Mouse (Mus musculus) cerebellum, postnatal 10 days (tissue): Measurements from ENCODE around the gene Tbx1.
"Not testable (repeated sequence)": the region's sequence is repeated elsewhere in the genome, so short reads cannot be mapped to it uniquely, and the experiment has no call there.

Experiments
- DNase-seq, 2 experiments: peaks; one replicate each; pipeline ENCODE4 v3.0.0; 2021; ENCODE audit warnings: mixed read lengths in 2 of 2

The Tbx1 gene

DNA sequence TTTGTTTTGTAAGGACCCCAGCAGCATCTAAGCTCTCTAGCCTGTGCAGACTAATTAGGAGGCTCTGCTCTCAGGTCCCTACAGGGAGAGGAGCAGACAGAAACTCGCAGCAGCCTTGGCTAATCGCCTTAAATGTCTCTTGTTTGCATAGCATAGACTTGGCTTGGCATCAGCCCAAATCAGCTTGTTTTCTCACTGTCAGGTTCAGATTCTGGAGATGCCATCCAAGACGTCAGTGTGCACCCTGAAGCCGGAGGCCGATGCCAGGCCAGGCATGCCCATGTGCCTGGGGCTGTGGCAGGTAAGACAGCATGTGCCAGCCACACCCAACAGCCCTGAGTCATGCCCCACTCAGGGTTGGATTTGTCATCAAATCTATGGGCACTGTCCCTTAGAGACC, 42.6 kb downstream of the Tbx1 start:
- DNase-seq, result peak; percentile 42 to 44

DNA sequence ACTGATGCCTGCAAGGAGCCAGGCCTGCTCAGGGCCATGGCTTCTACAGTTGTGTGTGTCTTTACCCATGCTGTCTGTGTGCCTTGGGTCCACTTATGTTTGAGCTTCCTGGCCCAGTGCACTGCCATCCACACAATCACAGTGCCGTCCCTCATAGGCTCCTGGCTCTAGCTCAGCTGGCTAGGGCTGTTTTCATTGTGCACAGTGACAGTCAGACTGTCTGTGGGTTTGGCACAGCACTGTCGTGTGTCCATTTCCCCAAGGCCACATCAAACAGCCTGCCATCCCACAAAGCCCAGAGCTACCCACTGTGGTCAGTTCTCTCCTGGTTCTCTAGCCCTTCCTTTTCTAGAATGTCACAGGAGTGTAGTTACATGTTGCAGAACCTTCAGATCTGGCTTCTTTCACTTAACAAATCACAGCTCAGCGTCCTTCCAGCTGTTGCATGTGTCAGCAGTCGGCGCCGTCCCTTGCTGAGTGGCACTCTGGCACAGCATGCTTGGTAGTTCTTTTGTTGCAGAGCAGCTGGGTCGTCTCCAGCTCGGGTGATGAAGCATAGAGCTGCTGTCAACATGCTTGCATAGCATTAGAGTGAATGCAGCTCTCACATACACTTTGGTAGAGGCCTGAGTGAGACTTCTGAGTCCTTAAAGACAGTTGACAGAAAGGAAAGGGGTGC, 47.2 kb downstream of the Tbx1 start:
- DNase-seq, result peak in 1 of 2 experiments; percentile 39

DNA sequence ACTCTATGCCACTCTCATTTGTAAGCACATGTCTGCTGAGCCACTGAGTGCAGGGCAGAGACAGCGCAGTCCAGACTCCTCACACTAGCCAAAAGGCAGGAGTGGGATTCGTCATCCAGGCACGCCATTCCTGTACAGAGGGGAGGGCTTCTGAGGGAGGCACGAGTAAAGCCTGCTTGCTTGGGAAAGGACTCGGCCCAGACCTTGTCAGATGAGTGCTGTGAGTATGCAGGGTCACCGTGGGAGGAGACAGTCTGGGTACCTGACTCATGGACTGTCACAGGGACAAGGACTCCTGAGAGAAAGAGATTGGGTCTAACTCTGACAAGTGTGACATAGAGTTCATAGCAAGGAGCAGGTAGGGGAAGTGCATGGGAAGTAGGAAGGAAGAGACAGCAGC, 51.2 kb downstream of the Tbx1 start:
- no peak for DNase-seq

DNA sequence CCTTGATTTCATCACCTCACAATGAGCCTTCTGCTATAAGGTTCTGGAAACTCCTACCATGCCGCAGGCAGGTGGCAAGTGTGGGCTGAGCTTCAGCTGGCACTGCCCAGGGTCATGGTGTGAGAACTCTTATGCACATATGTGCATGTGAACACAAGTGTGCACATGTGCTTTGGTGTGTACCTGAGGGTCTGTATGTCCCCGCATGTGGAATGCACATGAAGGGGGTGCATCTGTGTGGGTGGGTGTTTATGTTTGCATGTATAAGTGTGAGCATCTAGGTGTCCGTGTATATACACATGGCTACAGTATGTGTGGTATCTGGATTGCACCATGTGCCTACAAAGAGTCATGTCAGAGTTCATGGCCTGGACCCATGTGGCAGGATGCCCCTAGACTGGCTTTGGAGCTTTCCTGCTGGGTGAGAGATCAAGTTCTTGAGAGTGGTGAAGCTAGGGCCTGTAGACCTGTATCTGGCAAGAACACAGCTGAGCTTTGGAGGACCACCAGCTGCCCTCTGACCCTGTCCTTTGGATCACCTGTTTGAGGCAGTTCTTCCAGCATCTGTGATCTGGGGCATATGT, 53.0 kb downstream of the Tbx1 start:
- DNase-seq, result no peak

DNA sequence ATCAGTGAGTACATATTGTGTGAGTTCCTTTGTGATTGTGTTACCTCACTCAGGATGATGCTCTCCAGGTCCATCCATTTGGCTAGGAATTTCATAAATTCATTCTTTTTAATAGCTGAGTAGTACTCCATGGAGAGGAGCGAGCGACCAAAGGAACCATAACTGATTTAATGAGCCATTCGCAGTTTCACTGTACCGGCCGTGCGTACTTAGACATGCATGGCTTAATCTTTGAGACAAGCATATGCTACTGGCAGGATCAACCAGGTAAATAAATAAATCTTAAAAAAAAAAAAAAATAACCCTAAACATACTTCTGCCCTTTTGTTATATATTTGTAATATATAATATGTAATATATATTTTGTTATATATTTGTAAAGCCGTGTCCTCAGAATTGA, 57.4 kb downstream of the Tbx1 start:
- DNase-seq, result not testable (repeated sequence)
